Mouse (Mus musculus): ENCODE results near the gene Tax1bp3. TPM values are rescaled to one million over a fixed set of nuclear protein-coding genes. Genes with fewer than 3 reads are reported as not detected.
A peak's percentile ranks its signal among the peaks of the same experiment; 100 is the strongest.

Gene Tax1bp3
- polyA plus RNA-seq, 1 experiment: 85.2 TPM

GRCm38 (mm10) chr11:73177509-73177875 lies 609 bp downstream of the Tax1bp3 start:
- Histone ChIP-seq H3K4me2 (ENCODE audit: low read depth) (peak overlapping the region; percentile 82), H3K79me2 (ENCODE audit: control insufficient read depth, insufficient read depth) (peaks cover 65% of the 10 kb centered on the region), H3ac (ENCODE audit: control insufficient read depth, insufficient read length) (peak overlapping the region; percentile 92), H3K4me3 (peak overlapping the region; percentile 77), H3K27me3 (ENCODE audit: control insufficient read depth, insufficient read depth, insufficient read length) (no peaks in the 10 kb centered on the region), H3K36me3 (ENCODE audit: control insufficient read depth, insufficient read depth) (peaks cover 9% of the 10 kb centered on the region)
- TF ChIP-seq MYOG (IDR thresholded peaks at IDR 0.05; ENCODE audit: control insufficient read depth in 1 of 3, insufficient read depth in 1 of 3, insufficient read length in 2 of 3, low read depth in 2 of 3) (no peak), E2F4 (IDR thresholded peaks at IDR 0.05; ENCODE audit: insufficient read depth) (no peak), SRF (IDR thresholded peaks at IDR 0.05; ENCODE audit: control insufficient read depth, insufficient read length, low read depth) (peak; percentile 11)

GRCm38 (mm10) chr11:73177895-73178294 lies 1.0 kb downstream of the Tax1bp3 start:
- H3K36me3 ChIP-seq (ENCODE audit: control insufficient read depth, insufficient read depth): peaks cover 10% of the 10 kb centered on the region
- H3ac ChIP-seq (ENCODE audit: control insufficient read depth, insufficient read length): peak overlapping the region; percentile 92
- H3K79me2 ChIP-seq (ENCODE audit: control insufficient read depth, insufficient read depth): peaks cover 65% of the 10 kb centered on the region
- peak overlapping the region; percentile 77 for H3K4me3 ChIP-seq
- peak overlapping the region; percentile 82 for H3K4me2 ChIP-seq (ENCODE audit: low read depth)
- H3K27me3 ChIP-seq (ENCODE audit: control insufficient read depth, insufficient read depth, insufficient read length): no peaks in the 10 kb centered on the region
- TF ChIP-seq MAX (IDR thresholded peaks at IDR 0.05; ENCODE audit: low read depth): no peak
- no peak for TF ChIP-seq USF1 (IDR thresholded peaks at IDR 0.05; ENCODE audit: low read depth)
- TF ChIP-seq MYOD1 (IDR thresholded peaks at IDR 0.05; ENCODE audit: control insufficient read depth in 1 of 3, insufficient read length in 2 of 3, low read depth in 2 of 3): no peak
- no peak for TF ChIP-seq SRF (IDR thresholded peaks at IDR 0.05; ENCODE audit: control insufficient read depth, insufficient read length, low read depth)
- no peak for TF ChIP-seq TCF12 (IDR thresholded peaks at IDR 0.05; ENCODE audit: insufficient read depth, poor library complexity, severe bottlenecking)
- no peak for TF ChIP-seq MYOG (IDR thresholded peaks at IDR 0.05; ENCODE audit: control insufficient read depth in 1 of 3, insufficient read depth in 1 of 3, insufficient read length in 2 of 3, low read depth in 2 of 3)
- no peak for TF ChIP-seq E2F4 (IDR thresholded peaks at IDR 0.05; ENCODE audit: insufficient read depth)
- TF ChIP-seq TCF3 (IDR thresholded peaks at IDR 0.05; ENCODE audit: insufficient read length, low read depth): no peak
- TF ChIP-seq CEBPB (IDR thresholded peaks at IDR 0.05; ENCODE audit: insufficient read depth, poor library complexity, severe bottlenecking): no peak
- no peak for TF ChIP-seq POLR2AphosphoS2 (IDR thresholded peaks at IDR 0.05; ENCODE audit: insufficient read length, low read depth)
- TF ChIP-seq REST (IDR thresholded peaks at IDR 0.05; ENCODE audit: insufficient read depth, insufficient read length): no peak
- TF ChIP-seq POLR2A (IDR thresholded peaks at IDR 0.05; ENCODE audit: insufficient read length, low read depth): no peak

- TF ChIP-seq TCF3 (IDR thresholded peaks at IDR 0.05; ENCODE audit: insufficient read length, low read depth) (no peak), USF1 (IDR thresholded peaks at IDR 0.05; ENCODE audit: low read depth) (no peak), POLR2AphosphoS2 (IDR thresholded peaks at IDR 0.05; ENCODE audit: insufficient read length, low read depth) (peak; percentile 52)
- no peaks in the 10 kb centered on the region for H3K79me2 ChIP-seq (ENCODE audit: control insufficient read depth, insufficient read depth)
- H3K27me3 ChIP-seq (ENCODE audit: control insufficient read depth, insufficient read depth, insufficient read length): no peaks in the 10 kb centered on the region
- H3K36me3 ChIP-seq (ENCODE audit: control insufficient read depth, insufficient read depth): peaks cover 29% of the 10 kb centered on the region
- no peak overlapping the region for H3K4me3 ChIP-seq
- no peak overlapping the region for H3K4me2 ChIP-seq (ENCODE audit: low read depth)
- no peak overlapping the region for H3ac ChIP-seq (ENCODE audit: control insufficient read depth, insufficient read length)
These were observed 9.2 kb downstream of the Tax1bp3 start for GRCm38 (mm10) chr11:73185872-73186615.

- Histone ChIP-seq H3K36me3 (ENCODE audit: control insufficient read depth, insufficient read depth) (peaks cover 29% of the 10 kb centered on the region), H3K27me3 (ENCODE audit: control insufficient read depth, insufficient read depth, insufficient read length) (no peaks in the 10 kb centered on the region), H3K79me2 (ENCODE audit: control insufficient read depth, insufficient read depth) (no peaks in the 10 kb centered on the region), H3ac (ENCODE audit: control insufficient read depth, insufficient read length) (no peak overlapping the region), H3K4me3 (no peak overlapping the region), H3K4me2 (ENCODE audit: low read depth) (no peak overlapping the region)
- TF ChIP-seq REST (IDR thresholded peaks at IDR 0.05; ENCODE audit: insufficient read depth, insufficient read length) (no peak), MYOG (IDR thresholded peaks at IDR 0.05; ENCODE audit: control insufficient read depth in 1 of 3, insufficient read depth in 1 of 3, insufficient read length in 2 of 3, low read depth in 2 of 3) (no peak), MYOD1 (IDR thresholded peaks at IDR 0.05; ENCODE audit: control insufficient read depth in 1 of 3, insufficient read length in 2 of 3, low read depth in 2 of 3) (no peak), TCF3 (IDR thresholded peaks at IDR 0.05; ENCODE audit: insufficient read length, low read depth) (no peak), SRF (IDR thresholded peaks at IDR 0.05; ENCODE audit: control insufficient read depth, insufficient read length, low read depth) (no peak), POLR2AphosphoS2 (IDR thresholded peaks at IDR 0.05; ENCODE audit: insufficient read length, low read depth) (no peak), POLR2A (IDR thresholded peaks at IDR 0.05; ENCODE audit: insufficient read length, low read depth) (no peak), CEBPB (IDR thresholded peaks at IDR 0.05; ENCODE audit: insufficient read depth, poor library complexity, severe bottlenecking) (no peak), MAX (IDR thresholded peaks at IDR 0.05; ENCODE audit: low read depth) (no peak), TCF12 (IDR thresholded peaks at IDR 0.05; ENCODE audit: insufficient read depth, poor library complexity, severe bottlenecking) (no peak), E2F4 (IDR thresholded peaks at IDR 0.05; ENCODE audit: insufficient read depth) (no peak), USF1 (IDR thresholded peaks at IDR 0.05; ENCODE audit: low read depth) (no peak)
These were observed 10.3 kb downstream of the Tax1bp3 start for GRCm38 (mm10) chr11:73187231-73187630.

- Histone ChIP-seq H3K4me2 (ENCODE audit: low read depth) (peak overlapping the region; percentile 42), H3K36me3 (ENCODE audit: control insufficient read depth, insufficient read depth) (peaks cover 9% of the 10 kb centered on the region), H3ac (ENCODE audit: control insufficient read depth, insufficient read length) (no peak overlapping the region), H3K27me3 (ENCODE audit: control insufficient read depth, insufficient read depth, insufficient read length) (no peaks in the 10 kb centered on the region), H3K4me3 (no peak overlapping the region), H3K79me2 (ENCODE audit: control insufficient read depth, insufficient read depth) (no peaks in the 10 kb centered on the region)
- TF ChIP-seq USF1 (IDR thresholded peaks at IDR 0.05; ENCODE audit: low read depth) (no peak), CEBPB (IDR thresholded peaks at IDR 0.05; ENCODE audit: insufficient read depth, poor library complexity, severe bottlenecking) (no peak)
These were observed 16.2 kb downstream of the Tax1bp3 start for GRCm38 (mm10) chr11:73193047-73193446.

Measured in myocyte (in vitro differentiated cells).